Mouse (Mus musculus): ENCODE results near the gene Nub1.

- no peak for TF ChIP-seq CTCF (IDR thresholded peaks at IDR 0.05; ENCODE audit: extremely low read depth, insufficient read length, insufficient replicate concordance, low read depth, low read length)
- TF ChIP-seq POLR2A (IDR thresholded peaks at IDR 0.05; ENCODE audit: low read depth, low read length) = no peak
Observed at GRCm38 (mm10) chr5:24752175-24752498, 66.8 kb downstream of the Nub1 start.
